ENCODE assay signal across 21 mouse cellular contexts in the genomic region with DNA sequence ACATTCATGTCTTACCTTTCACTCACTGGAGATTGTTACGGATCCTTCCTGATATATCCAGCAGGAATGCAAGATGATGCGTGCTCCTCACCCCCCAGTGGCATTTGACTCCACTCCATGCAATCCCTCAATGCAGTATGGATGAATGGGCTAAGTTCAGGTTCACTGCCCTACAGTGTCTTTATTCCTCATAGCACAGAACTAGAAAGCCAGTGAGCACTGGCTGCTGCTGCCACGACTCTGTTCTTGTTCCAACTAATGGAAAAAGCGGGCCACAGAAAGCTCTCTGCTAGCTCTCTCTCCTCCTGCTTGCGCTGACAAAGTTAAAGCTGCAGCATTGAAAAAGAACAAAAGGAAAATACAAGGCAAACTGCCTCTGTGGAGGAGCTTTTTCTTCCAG.
DNase-seq lines count a peak whose midpoint lies in the region; ATAC-seq lines count a peak whose summit lies in the region.
"Had no signal": no experiment of that assay in that cellular context is flagged by ENCODE, and none has a peak within 500 bp of the region (broad histone marks: within the 10 kb centered on the region; RNA-seq: fewer than 3 reads in every experiment).

No protein-coding gene starts in this region.

- H3K9me3 ChIP-seq in kidney, embryonic 16.5 days (ENCODE audit: low read length) = no peaks in the 10 kb centered on the region
- H3K9me3 ChIP-seq: embryonic facial prominence, embryonic 13.5 days; forebrain, embryonic 12.5 days; heart, embryonic 15.5 days; hindbrain, embryonic 10.5 days; hindbrain, embryonic 15.5 days had no signal

- H3K9ac ChIP-seq in kidney, embryonic 16.5 days (replicated peaks; ENCODE audit: low read length) = no peak overlapping the region
- H3K9ac ChIP-seq: embryonic facial prominence, embryonic 13.5 days; forebrain, embryonic 12.5 days; heart, embryonic 15.5 days; hindbrain, embryonic 15.5 days had no signal

- H3K4me1 ChIP-seq in kidney, embryonic 16.5 days (ENCODE audit: insufficient read depth, low read length) = no peaks in the 10 kb centered on the region
- H3K4me1 ChIP-seq: embryonic facial prominence, embryonic 13.5 days; forebrain, embryonic 12.5 days; heart, embryonic 15.5 days; hindbrain, embryonic 10.5 days; hindbrain, embryonic 15.5 days had no signal

- peaks cover 10% of the 10 kb centered on the region; the same call in 1 of the 2 replicates for H3K27me3 ChIP-seq in kidney, embryonic 16.5 days (ENCODE audit: insufficient read depth, low read length)
- H3K27me3 ChIP-seq: CH12.LX; heart, embryonic 15.5 days had no signal

- H3K4me3 ChIP-seq in kidney, embryonic 16.5 days (ENCODE audit: low read length) = no peak overlapping the region
- H3K4me3 ChIP-seq: embryonic facial prominence, embryonic 13.5 days; forebrain, embryonic 12.5 days; heart, embryonic 15.5 days; hindbrain, embryonic 10.5 days; hindbrain, embryonic 15.5 days had no signal

- no peak overlapping the region for H3K27ac ChIP-seq in kidney, embryonic 16.5 days (ENCODE audit: low read length)
- H3K27ac ChIP-seq: embryonic facial prominence, embryonic 13.5 days; forebrain, embryonic 12.5 days; heart, embryonic 15.5 days; hindbrain, embryonic 10.5 days; hindbrain, embryonic 15.5 days had no signal

- no peaks in the 10 kb centered on the region for H3K36me3 ChIP-seq in kidney, embryonic 16.5 days (ENCODE audit: insufficient read depth, low read length)
- H3K36me3 ChIP-seq: embryonic facial prominence, embryonic 13.5 days; forebrain, embryonic 12.5 days; heart, embryonic 15.5 days; hindbrain, embryonic 10.5 days; hindbrain, embryonic 15.5 days had no signal

- WGBS in kidney, embryonic 16.5 days = 58% methylated on average over 5 of the region's 5 CpGs

- DNase-seq in frontal cortex, postnatal 10 days (ENCODE audit: low spot score in 2 of 2) = no peak
- DNase-seq in kidney, adult 18-20 months = no peak
- DNase-seq in Muller cell, postnatal 12 days (ENCODE audit: inconsistent ontology term) = peak; percentile 15
- DNase-seq in brain, adult 2 months (ENCODE audit: low read depth, low spot score) = peak; percentile 40
- no peak for DNase-seq in thymus, postnatal 36 days
- DNase-seq: adrenal gland, postnatal 10 days; cerebellum, adult 18-20 months; cerebellum, postnatal 10 days; gastrocnemius, postnatal 10 days; heart, adult 18-20 months had no signal

- ATAC-seq in frontal cortex, adult (ENCODE audit: low TSS enrichment) = peak; percentile 75
- peak; percentile 57; the same call in 1 of the 2 replicates for ATAC-seq in kidney, embryonic 16.5 days (ENCODE audit: low FRiP score, low TSS enrichment)
- ATAC-seq: inflammation-experienced regulatory T-cells, adult 6 months; intestine, postnatal 0 days had no signal

- H3K4me2 ChIP-seq in kidney, embryonic 16.5 days (replicated peaks; ENCODE audit: low read depth, low read length) = no peak overlapping the region
- H3K4me2 ChIP-seq: embryonic facial prominence, embryonic 13.5 days; forebrain, embryonic 12.5 days; heart, embryonic 11.5 days; heart, embryonic 15.5 days; hindbrain, embryonic 15.5 days had no signal

Comparison
In these comparisons a context has a peak if more than half of its experiments do, and no peak if none do; other contexts are left out.
1. DNase-seq: peak in Muller cell, postnatal 12 days (single experiment) and brain, adult 2 months (single experiment); none in frontal cortex, postnatal 10 days (0 of 2), kidney, adult 18-20 months (single experiment) and thymus, postnatal 36 days (0 of 2).